Mouse (Mus musculus) adrenal gland, adult (tissue): ENCODE data around the gene Kir3dl1.
"Not testable (repeated sequence)": the region's sequence is repeated elsewhere in the genome, so short reads cannot be mapped to it uniquely, and the experiment has no call there.

Experiments
- DNase-seq, 2 experiments: peaks; one replicate each; pipeline ENCODE4 v3.0.0; 2022 to 2023; ENCODE audit warnings: low spot score in 1 of 2; ENCODE audit not compliant: inconsistent age in 2 of 2

The Kir3dl1 gene

GRCm38 (mm10) chrX:136517699-136518098 is at the start of gene Kir3dl1:
Kir3dl1 (plus strand) TSS chrX:136517999.
- DNase-seq = peak in 1 of 2 experiments; percentile 9

- DNase-seq = not testable (repeated sequence)
Observed at GRCm38 (mm10) chrX:136543956-136544355, 26.2 kb downstream of the Kir3dl1 start, which contains the start of gene Kir3dl2. Kir3dl2 (minus strand) TSS chrX:136544056.

- DNase-seq = not testable (repeated sequence)
Observed at GRCm38 (mm10) chrX:136569094-136569493, 51.3 kb downstream of the Kir3dl1 start.
